Mouse (Mus musculus) megakaryocyte, adult 5-6 weeks (primary cell): ENCODE measurements around the gene Gse1. TPM values are rescaled to one million over a fixed set of nuclear protein-coding genes. Genes with fewer than 3 reads are reported as not detected.

ENCODE experiments used
- ATAC-seq: 2 replicates; pipeline ENCODE4 v1.8.0; 2016; ENCODE audit warnings: mild to moderate bottlenecking, inconsistent platforms; ENCODE audit not compliant: poor library complexity, severe bottlenecking
- total RNA-seq, 2 experiments: library from RNA; stranded (forward) in 1 of 2; stranded (reverse) in 1 of 2; fragments of 153-499, 151-499 nt in 1 of 2; fragments of 221-1000, 200-1000 nt in 1 of 2; gene quantifications; 2 replicates each; pipeline versions ENCODE4 v1.2.3 to v1.2.4; 2015 to 2017

The Gse1 gene
- total RNA-seq (2015): 17.1 and 18.3 TPM in 2 replicates
- total RNA-seq (2017): 6.1 and 11.4 TPM in 2 replicates

GRCm38 (mm10) chr8:120227891-120228591 is at the start of gene Gse1:
Gene Gse1 (plus strand): TSS chr8:120228456.
- ATAC-seq: no peak

DNA sequence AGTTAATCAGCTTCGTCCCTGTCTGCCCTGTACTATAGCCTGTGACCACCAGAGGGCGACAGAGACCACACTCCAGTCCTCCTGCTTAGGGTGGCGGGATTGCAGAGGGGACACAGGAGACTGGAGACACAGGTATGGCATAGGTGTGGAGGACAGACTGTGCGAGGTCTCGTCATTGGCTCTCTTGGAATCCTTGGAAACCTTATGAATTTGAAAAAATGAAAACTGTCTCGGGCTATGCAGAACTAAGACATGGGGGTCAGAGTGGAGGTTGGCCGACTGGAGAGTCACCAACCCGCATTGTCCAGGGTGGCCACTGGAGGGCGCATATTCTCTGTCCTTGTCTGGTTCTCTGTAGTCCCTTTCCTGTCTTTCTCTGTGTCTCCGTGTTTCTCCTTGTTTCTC is 49.2 kb upstream of the Gse1 start:
- ATAC-seq: peak; percentile 89

DNA sequence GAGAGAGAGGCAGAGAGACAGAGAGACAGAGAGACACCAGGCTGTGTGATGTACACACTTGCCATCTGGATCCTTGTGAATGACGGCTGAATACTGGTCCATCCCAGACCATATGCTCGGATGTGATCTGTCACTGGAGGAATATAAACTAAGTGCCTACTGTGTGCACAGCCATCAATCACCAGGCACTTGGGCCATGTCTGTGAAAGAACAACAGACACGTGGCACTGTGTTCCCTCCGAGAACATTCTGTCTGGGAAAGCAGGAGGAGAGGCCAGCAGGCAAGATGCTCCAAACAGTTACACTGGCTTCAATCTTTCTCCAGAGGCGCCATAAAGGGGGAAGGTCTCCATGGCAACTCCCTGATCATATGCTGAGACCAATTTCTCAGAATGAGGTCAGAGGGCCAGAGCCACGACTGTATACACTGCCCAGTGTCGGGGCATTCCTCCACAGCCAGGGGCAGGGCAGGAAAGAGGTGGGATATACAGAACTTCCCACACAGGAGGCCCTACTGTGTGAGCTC is 47.7 kb upstream of the Gse1 start:
- no peak for ATAC-seq

DNA sequence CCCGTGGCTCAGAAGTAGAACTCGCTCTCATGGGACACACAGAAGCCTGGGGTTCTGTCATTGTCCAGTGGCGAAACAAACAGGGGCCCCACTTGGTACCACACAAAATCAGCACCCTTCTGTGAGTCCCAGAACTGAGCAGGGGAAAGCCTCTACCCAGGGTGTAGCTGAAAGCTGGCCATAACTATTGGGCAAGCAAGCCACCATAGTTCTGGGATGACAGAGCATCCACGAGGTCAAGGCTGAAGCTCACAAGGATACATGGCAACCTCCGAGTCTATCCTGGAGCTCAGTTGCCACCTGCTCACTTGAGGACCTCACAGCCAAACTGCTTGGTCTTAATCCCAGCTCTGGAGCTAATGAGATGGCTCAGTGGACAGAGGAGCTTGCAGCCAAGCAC is 47.0 kb upstream of the Gse1 start:
- no peak for ATAC-seq

- no peak for ATAC-seq
Observed at GRCm38 (mm10) chr8:120181861-120182414, 46.3 kb upstream of the Gse1 start.

GRCm38 (mm10) chr8:120184366-120184765 is 43.9 kb upstream of the Gse1 start:
- ATAC-seq: no peak

DNA sequence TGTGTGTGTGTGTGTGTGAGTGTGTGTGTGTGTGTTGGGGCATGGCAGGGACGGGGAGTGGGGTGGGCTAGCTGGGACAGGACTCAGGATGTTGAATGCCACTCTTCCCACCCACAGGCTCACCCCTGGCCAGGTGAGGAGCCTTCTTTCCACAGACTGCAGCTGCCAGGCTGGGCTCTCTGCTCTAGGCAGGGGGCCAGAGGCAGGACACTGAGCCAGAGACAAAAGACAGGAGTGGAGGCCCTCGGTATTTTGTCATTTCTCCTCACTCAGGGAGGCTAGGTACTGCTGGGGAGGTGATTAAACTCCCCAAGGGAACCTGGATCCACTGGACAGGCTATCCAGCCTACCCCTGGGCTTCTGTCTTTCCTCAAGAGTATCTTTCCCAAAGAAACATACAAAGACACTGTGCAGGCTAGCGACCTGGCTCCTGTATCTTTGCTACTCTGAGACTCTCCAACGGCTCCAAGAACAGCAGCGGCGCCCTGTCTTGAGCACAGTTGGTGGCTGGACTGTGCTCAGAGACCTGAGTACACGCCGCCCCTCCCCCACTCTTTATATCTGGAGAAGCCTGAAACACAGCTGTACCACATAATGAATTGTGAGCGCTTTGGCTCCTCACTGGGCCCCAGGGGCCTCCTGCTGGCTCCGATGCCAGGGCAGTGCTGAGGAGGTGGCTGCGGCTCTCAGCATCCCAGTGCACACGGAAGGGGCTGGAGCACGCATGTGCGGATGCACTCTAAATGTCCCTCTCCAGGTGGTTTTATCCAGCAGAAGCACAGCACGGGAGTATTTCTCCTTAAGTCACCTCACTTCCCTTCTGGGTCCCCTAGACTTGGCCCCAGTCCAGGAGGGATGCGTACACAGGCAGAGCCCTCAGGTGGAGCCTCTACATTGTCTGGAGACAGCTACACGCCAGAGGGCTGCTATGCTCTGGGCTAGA is 43.1 kb upstream of the Gse1 start:
- no peak for ATAC-seq

DNA sequence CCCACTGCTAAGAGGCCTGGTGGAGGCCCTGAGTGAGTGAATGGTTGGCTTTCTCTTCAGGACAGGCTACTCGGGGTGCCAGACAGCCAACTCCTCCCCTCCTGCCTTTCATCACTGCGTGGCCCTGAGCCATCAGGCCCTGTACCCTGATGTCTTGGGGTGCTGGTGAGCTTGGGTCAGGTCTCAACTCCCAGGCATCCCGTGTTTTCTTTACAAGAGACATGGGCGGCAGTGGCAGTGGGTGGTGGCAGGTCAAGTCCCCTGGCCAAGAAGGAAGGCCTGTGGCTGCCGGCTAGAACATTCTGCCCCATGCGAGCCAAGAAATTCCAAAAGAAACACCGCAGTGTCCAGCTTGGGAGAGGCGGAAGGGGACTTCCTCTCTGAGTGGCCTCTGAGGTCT is 41.8 kb upstream of the Gse1 start:
- ATAC-seq: no peak

GRCm38 (mm10) chr8:120188510-120188909 is 39.7 kb upstream of the Gse1 start:
- ATAC-seq: no peak

DNA sequence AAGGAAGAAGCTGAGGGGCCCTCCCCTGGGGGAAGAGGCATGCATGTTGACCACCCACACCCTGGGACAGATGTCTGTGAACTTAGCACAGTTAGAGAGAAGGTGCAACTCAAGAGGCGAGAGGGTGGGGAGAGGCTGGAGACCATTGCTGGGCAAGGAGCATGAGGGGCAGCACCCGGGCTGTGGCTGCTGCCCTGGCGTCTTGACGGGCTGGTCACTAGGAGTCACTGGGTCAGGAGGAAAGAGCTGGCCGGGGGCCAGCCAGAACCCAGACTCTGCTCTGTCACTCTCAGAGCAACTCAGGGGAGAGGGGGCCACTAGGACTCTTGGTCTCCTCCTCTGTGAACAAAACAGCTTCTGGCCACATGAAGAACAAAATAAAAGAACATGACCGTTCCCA is 38.8 kb upstream of the Gse1 start:
- no peak for ATAC-seq

DNA sequence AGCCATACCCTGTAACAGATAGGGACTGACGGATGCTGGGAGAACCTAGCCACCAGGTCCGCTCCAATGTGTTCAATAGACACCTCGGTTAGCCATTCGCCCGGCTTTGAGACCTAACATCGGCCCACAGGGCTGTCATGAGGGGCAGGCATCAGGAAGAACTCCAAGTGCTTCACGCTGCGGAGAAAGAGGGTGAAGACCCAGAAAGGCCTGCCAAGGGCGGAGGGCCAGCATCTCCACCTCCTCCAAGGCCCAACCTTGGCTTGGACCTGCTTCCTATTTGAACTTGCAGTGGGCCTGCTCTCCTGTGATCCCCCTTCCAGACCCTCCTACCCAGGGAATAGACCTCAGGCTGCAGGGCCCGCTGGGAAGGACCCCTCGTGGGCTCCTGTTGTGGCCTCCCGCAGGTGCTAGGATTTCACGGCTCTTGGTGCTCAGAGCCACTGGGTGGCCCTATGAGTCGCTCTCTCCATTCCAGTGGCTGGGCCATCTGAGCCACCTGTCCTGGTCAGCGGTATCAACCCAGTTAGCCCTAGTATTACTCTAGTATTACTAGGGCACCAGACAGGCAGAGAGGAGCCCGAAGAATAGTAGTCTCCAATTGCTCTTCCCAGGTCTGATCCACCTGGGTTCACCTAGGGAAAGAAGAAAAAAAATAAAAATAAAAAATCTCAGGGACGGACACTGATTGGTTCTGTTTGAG is 38.0 kb upstream of the Gse1 start:
- ATAC-seq: no peak

GRCm38 (mm10) chr8:120190810-120191413 is 37.3 kb upstream of the Gse1 start:
- ATAC-seq: no peak

- no peak for ATAC-seq
Observed at GRCm38 (mm10) chr8:120191633-120192032, 36.6 kb upstream of the Gse1 start.

DNA sequence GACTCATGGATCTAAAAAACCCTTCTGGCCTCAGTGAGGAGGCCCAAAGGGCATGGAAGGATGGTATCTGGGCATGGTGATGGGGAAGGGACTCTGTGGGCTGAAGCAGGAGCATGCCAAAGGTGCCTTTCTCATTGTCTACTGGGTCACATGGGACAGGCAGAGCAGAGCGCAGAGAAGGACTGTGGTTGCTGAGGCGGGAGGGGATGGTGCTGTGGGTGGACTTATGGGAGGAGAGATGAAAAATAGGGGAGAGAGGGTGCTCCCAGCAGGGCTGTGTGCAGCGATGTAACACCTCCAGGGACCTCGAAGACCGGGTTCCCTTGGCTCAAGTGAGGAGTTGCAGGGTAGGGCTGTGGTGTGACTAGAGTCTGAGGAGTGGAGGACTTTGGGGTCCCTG is 36.1 kb upstream of the Gse1 start:
- no peak for ATAC-seq

DNA sequence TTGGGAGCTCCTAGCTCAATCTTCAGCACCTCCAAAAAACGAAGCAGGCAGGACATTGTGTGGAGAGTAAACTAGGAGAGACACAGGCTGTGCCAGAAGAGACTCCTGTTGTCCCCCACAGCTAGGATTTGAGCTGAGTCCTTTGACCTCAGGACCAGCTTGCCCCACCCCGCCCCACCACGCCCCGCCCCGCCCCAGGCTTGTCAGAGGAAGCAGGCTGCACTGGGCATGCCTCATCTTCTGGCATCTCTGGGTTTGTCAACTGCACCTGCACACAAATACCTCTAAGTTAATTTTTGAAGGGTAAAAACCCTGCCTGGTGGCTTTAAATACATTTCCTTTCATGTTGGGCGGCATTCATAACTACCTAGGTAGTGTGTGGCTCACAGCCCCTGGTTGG is 26.9 kb upstream of the Gse1 start:
- no peak for ATAC-seq

GRCm38 (mm10) chr8:120202546-120202945 is 25.7 kb upstream of the Gse1 start:
- no peak for ATAC-seq

- ATAC-seq: no peak
Observed at GRCm38 (mm10) chr8:120204736-120205360, 23.4 kb upstream of the Gse1 start.

DNA sequence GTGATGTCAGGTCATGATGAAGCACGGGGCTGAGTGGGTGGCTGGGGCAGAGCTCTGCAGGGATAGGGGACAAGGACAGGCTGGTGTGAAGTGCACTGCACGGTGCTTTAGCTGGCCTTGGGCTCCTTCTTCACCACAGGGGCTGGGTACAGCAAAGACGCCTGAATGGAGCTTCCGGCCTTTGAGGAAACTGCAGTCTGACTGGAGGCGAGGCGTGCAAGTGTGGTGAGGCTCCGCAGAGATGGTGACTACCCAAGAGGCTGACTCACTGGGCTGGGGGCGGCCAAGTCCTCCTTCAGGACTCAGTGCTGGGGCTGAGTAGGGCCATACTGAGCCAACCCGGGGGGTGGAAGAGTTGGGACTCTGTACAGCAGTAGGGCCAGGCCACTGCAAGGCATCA is 22.3 kb upstream of the Gse1 start:
- no peak for ATAC-seq

DNA sequence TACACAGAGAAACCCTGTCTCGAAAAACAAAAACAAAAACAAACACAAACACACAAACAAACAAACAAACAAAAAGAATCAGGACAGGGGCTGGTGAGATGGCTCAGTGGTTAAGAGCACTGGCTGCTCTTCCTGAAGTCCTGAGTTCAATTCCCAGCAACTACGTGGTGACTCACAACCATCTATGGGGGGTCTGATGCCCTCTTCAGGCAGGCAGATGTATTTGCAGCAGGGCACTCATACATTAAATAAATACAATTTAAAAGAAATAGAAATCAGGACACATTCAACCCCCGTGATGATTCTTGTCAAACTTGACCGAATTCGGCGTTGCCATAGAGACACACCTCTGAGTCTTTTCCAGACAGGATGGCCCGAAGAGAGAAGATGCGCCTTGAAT is 20.9 kb upstream of the Gse1 start:
- no peak for ATAC-seq

DNA sequence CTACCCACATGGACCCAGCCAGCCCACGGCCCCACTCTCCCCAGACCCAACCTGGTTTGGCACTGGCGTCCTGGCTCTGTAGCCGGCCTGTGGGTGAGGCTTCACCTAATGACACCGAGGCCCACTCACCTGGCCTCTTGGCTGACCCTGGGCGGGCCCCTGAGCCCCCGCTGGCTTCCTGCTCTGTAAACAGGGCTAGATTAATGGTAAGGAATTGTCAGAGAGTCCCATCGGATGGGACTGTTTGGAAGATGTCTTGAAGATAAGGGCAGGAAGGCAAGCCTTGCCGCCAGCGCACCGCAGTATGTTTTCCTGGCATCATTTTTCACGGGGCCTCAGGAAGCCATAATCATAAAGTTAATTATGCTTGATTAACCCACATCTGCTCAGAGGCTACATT is 20.1 kb upstream of the Gse1 start:
- no peak for ATAC-seq
